Comparison of ENCODE assay signal across 13 mouse cellular contexts in genomic region chr13:23422351-23422750, GRCm38 (mm10). TPM values are rescaled to one million over a fixed set of nuclear protein-coding genes. Genes with fewer than 3 reads are reported as not detected.
A peak's percentile ranks its signal among the peaks of the same experiment; 100 is the strongest.
DNase-seq lines count a peak whose midpoint lies in the region; ATAC-seq and TF ChIP-seq lines count a peak whose summit lies in the region.
"Had no signal": no experiment of that assay in that cellular context is flagged by ENCODE, and none has a peak within 500 bp of the region (broad histone marks: within the 10 kb centered on the region; RNA-seq: fewer than 3 reads in every experiment).

No protein-coding gene starts in this region.

- TF ChIP-seq CTCF in stomach, postnatal 0 days (IDR thresholded peaks at IDR 0.05; ENCODE audit: low read depth): no peak

- H3K36me3 ChIP-seq in heart, embryonic 11.5 days (ENCODE audit: control insufficient read depth, insufficient read depth, low read length): peaks cover 11% of the 10 kb centered on the region; the same call in 1 of the 2 replicates
- H3K36me3 ChIP-seq in neural tube, embryonic 11.5 days (ENCODE audit: control insufficient read depth, insufficient read depth, low read length): peaks cover 3% of the 10 kb centered on the region; the same call in 1 of the 2 replicates
- H3K36me3 ChIP-seq in limb, embryonic 13.5 days: peaks cover 45% of the 10 kb centered on the region
- H3K36me3 ChIP-seq in stomach, postnatal 0 days (ENCODE audit: control insufficient read depth, insufficient read depth, low read length): peaks cover 11% of the 10 kb centered on the region

- no peak for TF ChIP-seq EP300 in stomach, postnatal 0 days (optimal IDR thresholded peaks at IDR 0.05)

- peaks cover 6% of the 10 kb centered on the region for H3K4me1 ChIP-seq in heart, embryonic 11.5 days (ENCODE audit: control insufficient read depth, insufficient read depth, low read length)
- H3K4me1 ChIP-seq in neural tube, embryonic 11.5 days (ENCODE audit: control insufficient read depth, insufficient read depth, low read length): peaks cover 6% of the 10 kb centered on the region; the same call in 1 of the 2 replicates
- peaks cover 9% of the 10 kb centered on the region for H3K4me1 ChIP-seq in limb, embryonic 13.5 days
- H3K4me1 ChIP-seq in stomach, postnatal 0 days (replicated peaks; ENCODE audit: control insufficient read depth, insufficient read depth): no peaks in the 10 kb centered on the region

- no peak for ATAC-seq in heart, embryonic 11.5 days (replicated peaks; ENCODE audit: insufficient number of reproducible peaks, low FRiP score, low TSS enrichment)
- no peak for ATAC-seq in neural tube, embryonic 11.5 days (ENCODE audit: insufficient read depth, low FRiP score, low TSS enrichment)
- no peak for ATAC-seq in limb, embryonic 13.5 days (ENCODE audit: low FRiP score, low read depth)
- ATAC-seq in stomach, postnatal 0 days (ENCODE audit: low FRiP score, low TSS enrichment): no peak

- H3K27me3 ChIP-seq in heart, embryonic 11.5 days (ENCODE audit: control insufficient read depth, insufficient read depth, low read length): no peaks in the 10 kb centered on the region
- H3K27me3 ChIP-seq in neural tube, embryonic 11.5 days (ENCODE audit: control insufficient read depth, insufficient read depth, low read length): no peaks in the 10 kb centered on the region
- no peaks in the 10 kb centered on the region for H3K27me3 ChIP-seq in limb, embryonic 13.5 days
- no peaks in the 10 kb centered on the region for H3K27me3 ChIP-seq in stomach, postnatal 0 days (ENCODE audit: control insufficient read depth, insufficient read depth, low read length)

- H3K9ac ChIP-seq in heart, embryonic 11.5 days (ENCODE audit: low read depth, low read length): no peak overlapping the region
- no peak overlapping the region for H3K9ac ChIP-seq in neural tube, embryonic 11.5 days (ENCODE audit: low read length)
- H3K9ac ChIP-seq in limb, embryonic 13.5 days: no peak overlapping the region
- H3K9ac ChIP-seq in stomach, postnatal 0 days (ENCODE audit: low read length): no peak overlapping the region

- no peak overlapping the region for H3K4me3 ChIP-seq in heart, embryonic 11.5 days (ENCODE audit: low read depth, low read length)
- H3K4me3 ChIP-seq in neural tube, embryonic 11.5 days (ENCODE audit: low read depth, low read length): 0 out of 2 replicates have a peak overlapping the region, but pooled peaks have one; percentile 95
- H3K4me3 ChIP-seq in limb, embryonic 13.5 days: peak overlapping the region; percentile 94
- H3K4me3 ChIP-seq in stomach, postnatal 0 days (ENCODE audit: low read depth, low read length): no peak overlapping the region

- H3K4me2 ChIP-seq in heart, embryonic 11.5 days: peak overlapping the region; percentile 69; the same call in 1 of the 2 replicates
- no peak overlapping the region for H3K4me2 ChIP-seq in neural tube, embryonic 11.5 days (ENCODE audit: low read depth)
- peak overlapping the region; percentile 76 for H3K4me2 ChIP-seq in limb, embryonic 13.5 days (replicated peaks)
- peak overlapping the region; percentile 91; the same call in 1 of the 2 replicates for H3K4me2 ChIP-seq in stomach, postnatal 0 days (replicated peaks; ENCODE audit: low read depth)

- H3K27ac ChIP-seq in heart, embryonic 11.5 days (ENCODE audit: low read depth, low read length): no peak overlapping the region
- H3K27ac ChIP-seq in neural tube, embryonic 11.5 days (ENCODE audit: low read depth, low read length): no peak overlapping the region
- H3K27ac ChIP-seq in limb, embryonic 13.5 days: no peak overlapping the region
- H3K27ac ChIP-seq in stomach, postnatal 0 days (replicated peaks): no peak overlapping the region

- no peak for DNase-seq in heart, adult 8-10 months (ENCODE audit: low spot score)
- DNase-seq in neural tube, embryonic 11.5 days (ENCODE audit: low spot score): no peak
- DNase-seq in neural tube, embryonic 10.5 days (ENCODE audit: extremely low spot score, low spot score): no peak
- no peak for DNase-seq in stomach, postnatal 0 days (ENCODE audit: low spot score)
- DNase-seq in right cerebral cortex, postnatal 25 days: no peak
- DNase-seq in layer of hippocampus, postnatal 25 days (ENCODE audit: extremely low spot score in 1 of 2, low spot score in 1 of 2): no peak
- DNase-seq: adrenal gland, adult 8-10 months; cerebellum, postnatal 25 days; gastrocnemius, postnatal 14 days had no signal

- 94% methylated on average over 16 of the region's 16 CpGs for WGBS in heart, embryonic 11.5 days (ENCODE audit: insufficient replicate concordance)
- WGBS in neural tube, embryonic 11.5 days: 95% methylated on average over 16 of the region's 16 CpGs
- 94% methylated on average over 16 of the region's 16 CpGs for WGBS in limb, embryonic 13.5 days
- 94% methylated on average over 16 of the region's 16 CpGs for WGBS in stomach, postnatal 0 days

- H3K9me3 ChIP-seq in heart, embryonic 11.5 days (replicated peaks; ENCODE audit: control insufficient read depth, low read length): no peaks in the 10 kb centered on the region
- no peaks in the 10 kb centered on the region for H3K9me3 ChIP-seq in neural tube, embryonic 11.5 days (ENCODE audit: control insufficient read depth, low read length)
- no peaks in the 10 kb centered on the region for H3K9me3 ChIP-seq in limb, embryonic 13.5 days
- H3K9me3 ChIP-seq in stomach, postnatal 0 days (ENCODE audit: control insufficient read depth, low read length): no peaks in the 10 kb centered on the region

RNA-seq across cellular contexts. Expression of gene Abt1, which starts 1.3 kb away (rescaled TPM):
- 8.9 and 9.8 TPM in 2 replicates for polyA plus RNA-seq in heart, embryonic 11.5 days (2014; fragmentation: Nextera tagmentation; extraction: Ambion mirVana)
- total RNA-seq in heart, adult 8-10 months (2022): 1 to 10 TPM; 4.1 to 4.8 (median 4.7) TPM
- 13.3 and 13.7 TPM in 2 replicates for polyA plus RNA-seq in neural tube, embryonic 11.5 days (2014; fragmentation: Nextera tagmentation; extraction: Ambion mirVana)
- 13.4 and 14.8 TPM in 2 replicates for polyA plus RNA-seq in limb, embryonic 13.5 days (2015; fragmentation: Nextera tagmentation; extraction: Ambion mirVana)
- polyA plus RNA-seq in stomach, postnatal 0 days (2015; fragmentation: Nextera tagmentation; extraction: Ambion mirVana): 7.1 and 7.4 TPM in 2 replicates
- total RNA-seq in layer of hippocampus, postnatal 25 days (2021): 1 to 10 TPM; 8.5 to 8.9 TPM

RNA-seq across cellular contexts. Expression of gene Btn1a1, which starts 43.4 kb away (rescaled TPM):
- polyA plus RNA-seq in heart, embryonic 11.5 days (2014; fragmentation: Nextera tagmentation; extraction: Ambion mirVana): 0.97 and 1.7 TPM in 2 replicates
- not detected for total RNA-seq in heart, adult 8-10 months (2022)
- polyA plus RNA-seq in neural tube, embryonic 11.5 days (2014; fragmentation: Nextera tagmentation; extraction: Ambion mirVana): 0.16 TPM in 1 of 2 replicates, not detected in the other
- 0.19 and 0.45 TPM in 2 replicates for polyA plus RNA-seq in limb, embryonic 13.5 days (2015; fragmentation: Nextera tagmentation; extraction: Ambion mirVana)
- polyA plus RNA-seq in stomach, postnatal 0 days (2015; fragmentation: Nextera tagmentation; extraction: Ambion mirVana): 0.05 TPM in 1 of 2 replicates, not detected in the other
- not detected for total RNA-seq in layer of hippocampus, postnatal 25 days (2021)
- total RNA-seq: adrenal gland, adult 8-10 months; gastrocnemius, postnatal 14 days; liver, adult 2 months; neutrophil, adult 5-6 weeks had no signal
- polyA plus RNA-seq: liver, adult 2 months had no signal

RNA-seq across cellular contexts. Expression of gene Zfp322a, which starts 53.3 kb away (rescaled TPM):
- polyA plus RNA-seq in heart, embryonic 11.5 days (2014; fragmentation: Nextera tagmentation; extraction: Ambion mirVana): 43.4 and 43.7 TPM in 2 replicates
- total RNA-seq in heart, adult 8-10 months (2022): 10 to 100 TPM; 12.3 to 15.4 (median 14.7) TPM
- polyA plus RNA-seq in neural tube, embryonic 11.5 days (2014; fragmentation: Nextera tagmentation; extraction: Ambion mirVana): 62.0 and 62.7 TPM in 2 replicates
- 65.0 and 70.3 TPM in 2 replicates for polyA plus RNA-seq in limb, embryonic 13.5 days (2015; fragmentation: Nextera tagmentation; extraction: Ambion mirVana)
- 18.1 and 18.9 TPM in 2 replicates for polyA plus RNA-seq in stomach, postnatal 0 days (2015; fragmentation: Nextera tagmentation; extraction: Ambion mirVana)
- total RNA-seq in layer of hippocampus, postnatal 25 days (2021): 10 to 100 TPM; 34.3 to 40.0 TPM

Comparison
In these comparisons a context has a peak if more than half of its experiments do, and no peak if none do; other contexts are left out.
1. H3K4me3 ChIP-seq: peak in neural tube, embryonic 11.5 days (single experiment) and limb, embryonic 13.5 days (single experiment); none in heart, embryonic 11.5 days (single experiment) and stomach, postnatal 0 days (single experiment).